Mouse (Mus musculus): ENCODE results near the gene Rfx7.

DNA sequence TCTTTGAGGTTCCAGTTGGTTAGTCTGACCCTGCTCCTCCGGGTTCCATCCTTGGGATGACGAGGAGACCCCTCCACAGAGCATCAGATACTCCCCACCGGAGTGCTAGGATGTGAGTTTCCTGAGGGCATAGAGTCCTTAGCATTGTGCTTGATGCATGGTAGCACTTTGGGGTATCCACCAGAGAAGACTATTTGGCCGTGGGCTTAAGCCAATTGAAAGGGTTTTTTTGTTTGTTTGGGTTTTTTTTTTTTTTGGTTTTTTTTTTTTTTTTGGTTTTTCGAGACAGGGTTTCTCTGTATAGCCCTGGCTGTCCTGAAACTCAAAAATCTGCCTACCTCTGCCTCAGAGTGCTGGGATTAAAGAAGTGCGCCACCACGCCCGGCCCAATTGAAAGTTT, 105.2 kb downstream of the Rfx7 start:
- TF ChIP-seq CTCF (conservative IDR thresholded peaks at IDR 0.05; ENCODE audit: low read length) (no peak), NANOG (IDR thresholded peaks at IDR 0.05; ENCODE audit: borderline replicate concordance, low read length) (no peak), POU5F1 (IDR thresholded peaks at IDR 0.05; ENCODE audit: borderline replicate concordance, low read length) (no peak)

Measured in E14TG2a.4 (cell line).